ENCODE assay signal across 21 mouse cellular contexts in genomic region chr14:31978690-31979089, GRCm38 (mm10). TPM values are rescaled to one million over a fixed set of nuclear protein-coding genes. Genes with fewer than 3 reads are reported as not detected.
"Had no signal": no experiment of that assay in that cellular context is flagged by ENCODE, and none has a peak within 500 bp of the region (broad histone marks: within the 10 kb centered on the region; RNA-seq: fewer than 3 reads in every experiment).

No protein-coding gene starts in this region.

- H3K4me1 ChIP-seq: lung, embryonic 15.5 days; midbrain, embryonic 13.5 days; midbrain, embryonic 15.5 days; neural tube, embryonic 12.5 days had no signal

- H3K27me3 ChIP-seq: lung, embryonic 15.5 days; midbrain, embryonic 13.5 days; midbrain, embryonic 15.5 days; neural tube, embryonic 12.5 days had no signal

- H3K9me3 ChIP-seq: lung, embryonic 15.5 days; midbrain, embryonic 13.5 days; midbrain, embryonic 15.5 days; neural tube, embryonic 12.5 days had no signal

- DNase-seq: lung, adult 2 months; lung, postnatal 14 days; lung, postnatal 36 days; right cerebral cortex, adult 18-20 months; right cerebral cortex, postnatal 25 days; right cerebral cortex, postnatal 4 days; spleen, adult 18-20 months; thymus, adult 18-20 months; thymus, postnatal 14 days; thymus, postnatal 36 days had no signal

- H3K9ac ChIP-seq: liver, embryonic 14.5 days; lung, embryonic 15.5 days; midbrain, embryonic 13.5 days; midbrain, embryonic 15.5 days; neural tube, embryonic 12.5 days had no signal

- H3K36me3 ChIP-seq: lung, embryonic 15.5 days; midbrain, embryonic 13.5 days; midbrain, embryonic 15.5 days; neural tube, embryonic 12.5 days had no signal

- H3K4me3 ChIP-seq: lung, embryonic 15.5 days; megakaryocyte, embryonic 14.5 days; midbrain, embryonic 13.5 days; midbrain, embryonic 15.5 days; neural tube, embryonic 12.5 days had no signal

- H3K4me2 ChIP-seq: lung, embryonic 15.5 days; midbrain, embryonic 13.5 days; midbrain, embryonic 15.5 days; neural tube, embryonic 12.5 days had no signal

- H3K27ac ChIP-seq: liver, embryonic 14.5 days; lung, embryonic 15.5 days; macrophage; midbrain, embryonic 13.5 days; midbrain, embryonic 15.5 days; neural tube, embryonic 12.5 days had no signal

- ATAC-seq: lung, postnatal 0 days; midbrain, embryonic 13.5 days; midbrain, embryonic 15.5 days had no signal

RNA-seq across cellular contexts. Expression of gene Galnt15, which starts 50.1 kb away (rescaled TPM):
- total RNA-seq: megakaryocyte progenitor cell, adult 5-6 weeks; monocyte, adult 5-6 weeks; neutrophil, adult 5-6 weeks had no signal
- polyA plus RNA-seq: liver, embryonic 14.5 days; macrophage had no signal
